Mouse (Mus musculus): ENCODE results near the gene Cntnap4.

DNA sequence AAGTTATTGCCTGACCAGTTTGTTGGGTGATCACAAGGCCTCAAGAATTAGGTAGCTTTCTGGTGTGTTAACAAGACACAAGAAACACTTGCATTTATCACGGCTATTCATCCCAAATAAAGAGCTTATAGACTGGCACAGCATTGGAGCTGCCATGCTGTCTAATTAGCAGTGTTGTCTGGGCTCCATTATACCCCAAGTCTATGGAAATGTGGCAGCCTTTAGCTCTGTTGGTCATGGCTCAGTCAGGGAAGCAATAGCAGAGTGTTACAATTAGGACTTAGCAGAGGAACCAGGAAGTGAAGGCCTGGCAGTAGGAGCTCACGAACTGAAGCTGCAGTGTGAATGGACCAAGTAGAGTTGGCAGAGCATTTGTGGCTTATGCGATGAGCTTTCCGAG is 185.3 kb downstream of the Cntnap4 start:
- TF ChIP-seq POLR2A (IDR thresholded peaks at IDR 0.05; ENCODE audit: insufficient read depth, low read length) = no peak
- TF ChIP-seq CTCF (IDR thresholded peaks at IDR 0.05; ENCODE audit: low read depth, low read length) = no peak
- no peak for TF ChIP-seq EP300 (IDR thresholded peaks at IDR 0.05; ENCODE audit: insufficient read depth, low read depth, low read length)
